Mouse (Mus musculus) testis, adult 2 months (tissue): ENCODE measurements at regions not wholly inside any gene's neighbourhood (a gene's known extent, or its start where the extent isn't known, plus 50 kb on each side); places are given as distances from the start of the nearest gene placed in this dataset.
"Not testable (repeated sequence)": the region's sequence is repeated elsewhere in the genome, so short reads cannot be mapped to it uniquely, and the experiment has no call there.

Source experiments
- H3K27ac ChIP-seq: fragments of 200-500 bp; 2 replicates; pipeline ENCODE4 v1.5.1; 2012; ENCODE audit warnings: low read depth, low read length; ENCODE audit not compliant: control insufficient read depth, insufficient read depth
- H3K27me3 ChIP-seq: fragments of 200-500 bp; 2 replicates; pipeline ENCODE4 v1.6.1; 2012; ENCODE audit warnings: mild to moderate bottlenecking, low read length, moderate library complexity; ENCODE audit not compliant: control insufficient read depth, insufficient read depth
- H3K36me3 ChIP-seq: fragments of 200-500 bp; 2 replicates; pipeline ENCODE4 v1.6.1; 2012; ENCODE audit warnings: mild to moderate bottlenecking, low read length; ENCODE audit not compliant: control insufficient read depth, insufficient read depth
- H3K4me1 ChIP-seq: fragments of 200-500 bp; 2 replicates; pipeline ENCODE4 v1.6.1; 2012; ENCODE audit warnings: low read length; ENCODE audit not compliant: control insufficient read depth, insufficient read depth
- H3K4me3 ChIP-seq: fragments of 200-500 bp; 2 replicates; pipeline ENCODE4 v1.5.1; 2012; ENCODE audit warnings: low read depth, mild to moderate bottlenecking, low read length, moderate library complexity, mixed read lengths; ENCODE audit not compliant: control insufficient read depth
- CTCF ChIP-seq: fragments of 200-500 bp; IDR thresholded peaks from 2 replicates; pipeline ENCODE4 v1.5.1; 2012; ENCODE audit warnings: low read depth, mild to moderate bottlenecking, inconsistent platforms, low read length, moderate library complexity; ENCODE audit not compliant: control insufficient read depth, insufficient read depth, insufficient replicate concordance
- POLR2A ChIP-seq: fragments of 200-500 bp; IDR thresholded peaks from 2 replicates; pipeline ENCODE4 v1.6.1; 2012; ENCODE audit warnings: low read depth, mild to moderate bottlenecking, inconsistent platforms, low read length, moderate library complexity; ENCODE audit not compliant: control insufficient read depth

- H3K4me3 ChIP-seq: peak overlapping the region; percentile 12; the same call in 1 of the 2 replicates
- peaks cover 6% of the 10 kb centered on the region; the same call in 1 of the 2 replicates for H3K4me1 ChIP-seq
- no peaks in the 10 kb centered on the region for H3K36me3 ChIP-seq
- no peaks in the 10 kb centered on the region for H3K27me3 ChIP-seq
- TF ChIP-seq POLR2A (no peak), CTCF (no peak)
- no peak overlapping the region for H3K27ac ChIP-seq
These were observed 50.7 kb downstream of the H2al2a start for GRCm38 (mm10) chr2:17946047-17946446.

DNA sequence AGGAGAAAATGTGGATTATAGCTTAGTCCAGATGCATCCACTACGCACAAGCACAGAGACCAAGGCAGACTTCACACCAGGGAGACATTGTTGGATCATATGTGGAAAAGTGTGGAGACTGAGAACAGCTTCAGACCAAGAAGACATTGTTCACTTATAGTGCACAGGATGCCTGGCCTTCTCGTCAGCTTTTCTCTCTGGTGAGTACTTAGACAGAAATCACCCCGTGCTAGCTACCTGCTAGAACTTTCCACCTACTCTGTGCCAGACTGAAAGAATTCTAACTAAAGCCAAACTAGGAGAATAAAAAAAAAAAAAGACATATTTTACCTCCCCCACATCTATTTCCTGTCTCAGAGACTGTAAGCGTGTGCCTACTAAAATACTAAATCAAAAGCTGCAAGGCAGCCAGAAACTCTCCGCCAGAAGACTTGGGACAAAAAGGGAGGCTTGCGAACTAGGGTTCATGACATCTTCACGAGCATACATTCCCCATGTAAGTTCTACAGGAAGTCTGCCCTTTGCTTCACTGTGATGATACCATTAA, 51.3 kb downstream of the H2al2a start:
- TF ChIP-seq POLR2A (no peak), CTCF (no peak)
- H3K4me1 ChIP-seq: peaks cover 6% of the 10 kb centered on the region; the same call in 1 of the 2 replicates
- H3K27ac ChIP-seq: no peak overlapping the region
- no peaks in the 10 kb centered on the region for H3K27me3 ChIP-seq
- no peak overlapping the region for H3K4me3 ChIP-seq
- H3K36me3 ChIP-seq: no peaks in the 10 kb centered on the region

- Histone ChIP-seq H3K27me3 (no peaks in the 10 kb centered on the region), H3K4me3 (no peak overlapping the region), H3K27ac (no peak overlapping the region), H3K4me1 (peaks cover 6% of the 10 kb centered on the region; the same call in 1 of the 2 replicates), H3K36me3 (no peaks in the 10 kb centered on the region)
- no peak for TF ChIP-seq POLR2A
- no peak for TF ChIP-seq CTCF
These were observed 53.3 kb downstream of the H2al2a start for GRCm38 (mm10) chr2:17943506-17943905.

DNA sequence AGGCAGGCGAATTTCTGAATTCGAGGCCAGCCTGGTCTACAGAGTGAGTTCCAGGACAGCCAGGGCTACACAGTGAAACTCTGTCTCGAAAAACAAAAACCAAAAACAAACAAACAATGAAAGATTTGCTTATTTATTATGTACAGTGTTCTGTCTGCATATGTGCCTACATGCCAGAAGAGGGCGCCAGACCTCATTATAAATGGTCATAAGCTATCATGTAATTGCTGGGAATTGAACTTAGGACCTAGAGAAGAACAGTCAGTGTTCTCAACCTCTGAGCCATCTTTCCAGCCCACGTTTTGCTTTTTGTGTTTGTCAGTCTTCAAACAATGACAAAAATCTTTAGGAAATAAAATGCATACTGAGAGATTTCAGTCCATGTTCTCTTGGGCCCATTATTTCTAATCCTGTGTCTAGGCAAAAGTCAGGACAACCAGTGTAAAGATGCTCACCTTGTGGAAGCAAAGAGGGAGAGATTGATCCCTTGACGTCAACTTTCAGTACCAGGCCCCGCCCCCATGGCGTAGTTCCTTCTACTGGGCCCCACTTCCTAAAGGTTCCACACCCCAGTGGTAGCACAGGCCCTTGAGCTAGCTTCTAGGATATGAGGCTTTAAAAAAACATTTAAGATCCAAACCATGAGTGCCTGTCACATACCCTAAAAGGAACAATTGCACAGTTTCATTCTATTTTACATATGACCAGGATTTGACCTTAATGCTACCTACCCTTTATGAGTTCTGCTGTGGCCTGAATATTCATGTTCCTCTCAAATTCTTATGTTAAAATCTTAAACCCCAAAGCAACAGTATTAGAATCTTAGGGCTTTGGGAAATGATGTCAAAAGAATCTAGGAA, 54.0 kb downstream of the H2al2a start:
- Histone ChIP-seq H3K36me3 (no peaks in the 10 kb centered on the region), H3K27ac (no peak overlapping the region), H3K4me1 (peaks cover 6% of the 10 kb centered on the region; the same call in 1 of the 2 replicates), H3K27me3 (no peaks in the 10 kb centered on the region), H3K4me3 (no peak overlapping the region)
- TF ChIP-seq CTCF (peak; percentile 12; the same call in 1 of the 2 replicates), POLR2A (no peak)

GRCm38 (mm10) chr2:17941921-17942320, 54.8 kb downstream of the H2al2a start:
- H3K27ac ChIP-seq: no peak overlapping the region
- peaks cover 6% of the 10 kb centered on the region; the same call in 1 of the 2 replicates for H3K4me1 ChIP-seq
- TF ChIP-seq CTCF (no peak), POLR2A (no peak)
- H3K36me3 ChIP-seq: no peaks in the 10 kb centered on the region
- H3K4me3 ChIP-seq: no peak overlapping the region
- no peaks in the 10 kb centered on the region for H3K27me3 ChIP-seq

DNA sequence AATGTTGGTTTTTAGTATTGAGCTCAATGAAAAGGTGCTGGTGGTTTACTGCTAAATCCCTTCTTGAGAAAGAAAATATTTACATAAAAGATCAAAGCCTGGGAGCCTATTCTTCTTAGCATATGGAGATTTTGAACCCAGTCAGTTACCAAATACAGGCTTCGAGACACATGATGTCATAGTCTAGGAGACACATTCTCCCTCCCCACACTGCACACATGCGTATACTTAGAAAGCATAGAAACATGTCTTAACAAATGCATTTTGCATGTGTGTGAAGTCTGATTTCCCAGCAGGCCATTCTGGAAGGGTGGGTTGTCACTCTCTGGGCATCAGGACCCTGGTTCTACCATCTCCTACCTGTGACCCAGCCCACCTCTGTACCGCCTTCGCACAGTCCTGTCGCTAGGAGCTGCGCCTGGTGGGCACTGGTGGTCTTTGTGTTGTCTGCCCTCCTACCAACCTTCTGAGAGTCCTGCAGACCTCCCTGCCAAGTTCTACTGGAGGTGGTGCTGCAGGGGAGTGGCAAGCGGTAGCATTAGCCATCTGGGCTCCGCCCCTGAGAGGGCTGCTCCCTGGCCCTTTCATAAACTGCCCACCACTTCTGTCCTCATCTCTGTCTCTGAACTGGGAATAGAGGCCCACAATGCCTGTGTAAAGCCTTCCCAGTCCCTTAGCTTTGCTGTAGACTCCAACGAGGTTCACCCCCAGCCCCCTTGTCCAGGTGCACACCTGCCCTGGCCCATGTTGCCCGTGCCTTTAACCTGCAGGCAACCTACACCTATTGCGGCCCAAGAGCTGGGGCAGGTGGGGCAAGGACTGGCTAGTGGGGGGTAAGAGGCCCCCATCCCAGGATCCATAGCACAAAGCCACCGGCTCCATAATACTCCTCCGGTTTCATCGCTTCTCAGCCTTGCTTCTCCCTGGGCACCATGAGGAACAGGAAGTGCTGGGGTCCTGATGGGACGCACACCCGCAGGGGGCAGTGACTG, 56.6 kb downstream of the H2al2a start:
- H3K36me3 ChIP-seq, H3K27me3 ChIP-seq, H3K4me3 ChIP-seq, H3K27ac ChIP-seq, H3K4me1 ChIP-seq: not testable (repeated sequence)
